Mouse (Mus musculus) liver, embryonic 16.5 days (tissue): ENCODE data around the gene Tek. TPM values are rescaled to one million over a fixed set of nuclear protein-coding genes. Genes with fewer than 3 reads are reported as not detected.
A peak's percentile ranks its signal among the peaks of the same experiment; 100 is the strongest.

Experiments used
- ATAC-seq: fragments of 200-750 bp; cut with Nextera tagmentation; 2 replicates; pipeline ENCODE4 v1.8.0; 2017; ENCODE audit warnings: low read depth, mild to moderate bottlenecking, moderate number of reproducible peaks, moderate library complexity
- H3K27ac ChIP-seq: fragments of 300-500 bp; sonication (generic); 2 replicates; pipeline ENCODE4 v1.5.1; 2014; ENCODE audit warnings: mild to moderate bottlenecking, low read length
- H3K27me3 ChIP-seq: fragments of 300-500 bp; sonication (generic); 2 replicates; pipeline ENCODE4 v1.6.1; 2014; ENCODE audit warnings: low read depth, low read length, mixed read lengths; ENCODE audit not compliant: control insufficient read depth, insufficient read depth
- H3K36me3 ChIP-seq: fragments of 300-500 bp; sonication (generic); 2 replicates; pipeline ENCODE4 v1.6.1; 2014; ENCODE audit warnings: mild to moderate bottlenecking; ENCODE audit not compliant: control insufficient read depth, insufficient read depth
- H3K4me1 ChIP-seq: fragments of 300-500 bp; sonication (generic); 2 replicates; pipeline ENCODE4 v1.6.1; 2014; ENCODE audit warnings: low read depth, low read length, mixed read lengths; ENCODE audit not compliant: control insufficient read depth
- H3K4me2 ChIP-seq: fragments of 300-500 bp; sonication (generic); 2 replicates; pipeline ENCODE4 v1.6.1; 2014; ENCODE audit warnings: low read depth, low read length, mixed read lengths
- H3K4me3 ChIP-seq: fragments of 300-500 bp; sonication (generic); 2 replicates; pipeline ENCODE4 v1.5.1; 2014; ENCODE audit warnings: low read depth, mild to moderate bottlenecking, low read length
- H3K9ac ChIP-seq: fragments of 300-500 bp; sonication (generic); 2 replicates; pipeline ENCODE4 v1.6.1; 2014; ENCODE audit warnings: low read depth, low read length
- H3K9me3 ChIP-seq: fragments of 300-500 bp; sonication (generic); replicated peaks from 2 replicates; pipeline ENCODE4 v1.6.1; 2016; ENCODE audit warnings: low read length; ENCODE audit not compliant: control insufficient read depth
- WGBS: fragments of 180-500 bp; shearing (Covaris S2); extraction: QIAGEN DNeasy Blood & Tissue Kit; methylation state at CpG from one replicate; pipeline ENCODE4 v1.1.7; 2014; ENCODE audit not compliant: insufficient replicate concordance; 5-methylcytosine and 5-hydroxymethylcytosine counted together
- polyA plus RNA-seq: library from polyadenylated mRNA; unstranded; fragments of >200 nt; fragmentation: Nextera tagmentation; extraction: Ambion mirVana; gene quantifications from 2 replicates; pipeline ENCODE4 v1.2.1, GENCODE M21; 2015

The Tek gene
- polyA plus RNA-seq, 1 experiment from 2014 or later = 5.1 TPM

DNA sequence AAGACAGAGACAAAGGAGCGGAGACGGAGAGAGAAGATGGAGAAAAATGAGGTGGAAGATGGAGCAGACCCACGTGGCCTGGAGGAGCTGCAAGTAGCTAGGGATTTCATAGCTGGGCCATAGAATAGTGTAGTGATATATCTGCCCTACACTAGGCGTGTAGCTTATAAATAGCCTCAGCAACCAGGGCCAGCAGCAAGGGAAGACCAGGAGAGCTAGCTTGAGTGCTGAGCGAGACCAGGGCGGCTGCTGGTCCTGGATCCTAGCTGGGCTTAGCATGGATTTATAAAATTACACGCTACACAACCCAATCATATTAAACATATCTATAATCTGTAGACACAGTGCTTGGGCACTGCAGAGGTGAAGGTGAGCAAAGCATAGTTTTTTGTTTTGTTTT lies 27.1 kb downstream of the Tek start:
- Histone ChIP-seq H3K36me3 (no peaks in the 10 kb centered on the region), H3K4me1 (no peaks in the 10 kb centered on the region), H3K4me3 (no peak overlapping the region), H3K9ac (no peak overlapping the region), H3K4me2 (no peak overlapping the region), H3K27me3 (no peaks in the 10 kb centered on the region), H3K27ac (no peak overlapping the region), H3K9me3 (no peaks in the 10 kb centered on the region)
- WGBS = 67% methylated on average over 7 of the region's 7 CpGs
- ATAC-seq = no peak

DNA sequence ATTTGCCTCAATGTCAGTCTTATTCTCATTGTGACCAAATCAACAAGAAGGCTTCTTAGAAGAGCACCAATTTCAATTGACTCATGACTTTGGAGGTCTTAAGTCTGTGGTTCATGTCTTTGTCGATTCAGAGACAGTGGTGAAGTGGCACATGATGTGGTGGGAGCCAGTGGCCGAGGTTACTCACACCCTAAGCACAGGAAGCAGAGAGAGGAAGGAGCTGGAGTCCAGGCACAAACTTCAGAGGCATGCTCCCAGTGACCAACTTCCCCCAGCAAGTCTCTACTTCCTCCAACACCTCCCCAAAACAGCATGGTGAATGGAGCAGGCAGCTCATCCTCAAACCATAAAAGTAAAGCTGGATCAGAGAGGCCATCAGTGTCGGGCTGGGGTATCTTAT lies 29.5 kb downstream of the Tek start:
- Histone ChIP-seq H3K36me3 (no peaks in the 10 kb centered on the region), H3K9ac (no peak overlapping the region), H3K27ac (no peak overlapping the region), H3K27me3 (no peaks in the 10 kb centered on the region), H3K4me1 (no peaks in the 10 kb centered on the region), H3K4me3 (no peak overlapping the region), H3K9me3 (no peaks in the 10 kb centered on the region), H3K4me2 (no peak overlapping the region)
- 21% methylated on average over 3 of the region's 3 CpGs for whole genome bisulfite sequencing
- ATAC-seq = no peak

DNA sequence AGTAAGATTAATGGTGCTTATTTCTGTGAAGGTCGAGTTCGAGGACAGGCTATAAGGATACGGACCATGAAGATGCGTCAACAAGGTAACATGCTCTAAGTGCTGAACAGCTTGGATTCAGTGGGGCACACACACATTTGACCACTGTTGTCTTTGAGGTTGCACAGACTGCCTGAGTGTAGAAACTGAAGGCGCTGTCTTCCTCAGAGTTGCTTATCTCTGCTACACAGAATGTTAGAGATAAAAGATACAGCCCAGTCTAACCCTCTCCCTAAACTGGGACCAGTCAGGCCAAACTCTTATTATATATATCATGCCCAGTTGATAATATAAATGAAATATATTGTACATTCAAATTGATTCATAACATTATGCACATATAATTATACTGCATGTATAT lies 42.0 kb downstream of the Tek start:
- Histone ChIP-seq H3K4me2 (no peak overlapping the region), H3K4me3 (no peak overlapping the region), H3K9me3 (no peaks in the 10 kb centered on the region), H3K4me1 (no peaks in the 10 kb centered on the region), H3K27me3 (no peaks in the 10 kb centered on the region), H3K27ac (no peak overlapping the region), H3K9ac (no peak overlapping the region), H3K36me3 (no peaks in the 10 kb centered on the region)
- 47% methylated on average over 5 of the region's 5 CpGs for WGBS
- no peak for ATAC-seq

- 74% methylated on average over 2 of the region's 2 CpGs for WGBS
- H3K4me3 ChIP-seq = no peak overlapping the region
- H3K9me3 ChIP-seq = no peaks in the 10 kb centered on the region
- H3K36me3 ChIP-seq = no peaks in the 10 kb centered on the region
- ATAC-seq = no peak
- no peaks in the 10 kb centered on the region for H3K4me1 ChIP-seq
- H3K9ac ChIP-seq = no peak overlapping the region
- H3K4me2 ChIP-seq = no peak overlapping the region
- no peaks in the 10 kb centered on the region for H3K27me3 ChIP-seq
- no peak overlapping the region for H3K27ac ChIP-seq
Measured at GRCm38 (mm10) chr4:94785921-94786320, 46.8 kb downstream of the Tek start.

- no peaks in the 10 kb centered on the region for H3K9me3 ChIP-seq
- no peak for ATAC-seq
- no peak overlapping the region for H3K4me3 ChIP-seq
- no peak overlapping the region for H3K27ac ChIP-seq
- 29% methylated on average over 1 of the region's 1 CpGs for WGBS
- no peak overlapping the region for H3K9ac ChIP-seq
- no peaks in the 10 kb centered on the region for H3K36me3 ChIP-seq
- H3K27me3 ChIP-seq = no peaks in the 10 kb centered on the region
- no peaks in the 10 kb centered on the region for H3K4me1 ChIP-seq
- H3K4me2 ChIP-seq = no peak overlapping the region
Measured at GRCm38 (mm10) chr4:94803187-94803586, 64.1 kb downstream of the Tek start.

- Histone ChIP-seq H3K4me3 (no peak overlapping the region), H3K4me2 (no peak overlapping the region), H3K27ac (no peak overlapping the region), H3K27me3 (no peaks in the 10 kb centered on the region), H3K36me3 (no peaks in the 10 kb centered on the region), H3K9ac (no peak overlapping the region), H3K4me1 (no peaks in the 10 kb centered on the region), H3K9me3 (no peaks in the 10 kb centered on the region)
- no peak for ATAC-seq
- WGBS = 51% methylated on average over 1 of the region's 1 CpGs
Measured at GRCm38 (mm10) chr4:94810616-94811015, 71.5 kb downstream of the Tek start.

GRCm38 (mm10) chr4:94826891-94827290 lies 87.8 kb downstream of the Tek start:
- ATAC-seq = no peak
- 57% methylated on average over 1 of the region's 1 CpGs for WGBS
- no peak overlapping the region for H3K9ac ChIP-seq

DNA sequence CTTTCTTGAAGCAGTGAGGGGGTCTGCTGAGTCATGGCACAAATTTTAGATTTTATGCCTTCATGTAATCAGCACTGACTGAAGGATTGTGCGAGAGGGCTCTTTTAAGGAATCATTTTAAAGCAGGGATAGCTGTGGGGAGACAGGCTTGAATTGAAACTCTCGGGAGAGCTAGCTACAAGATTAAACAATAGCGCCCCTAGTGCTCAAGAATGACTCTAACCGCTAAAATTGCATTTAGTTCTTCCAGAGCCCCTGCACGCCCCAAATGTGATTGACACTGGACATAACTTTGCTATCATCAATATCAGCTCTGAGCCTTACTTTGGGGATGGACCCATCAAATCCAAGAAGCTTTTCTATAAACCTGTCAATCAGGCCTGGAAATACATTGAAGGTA lies 88.3 kb downstream of the Tek start:
- no peak overlapping the region for H3K9ac ChIP-seq
- no peak overlapping the region for H3K4me2 ChIP-seq
- H3K9me3 ChIP-seq = no peaks in the 10 kb centered on the region
- H3K4me3 ChIP-seq = no peak overlapping the region
- ATAC-seq = no peak
- H3K27me3 ChIP-seq = no peaks in the 10 kb centered on the region
- H3K27ac ChIP-seq = no peak overlapping the region
- 36% methylated on average over 5 of the region's 5 CpGs for WGBS
- H3K36me3 ChIP-seq = no peaks in the 10 kb centered on the region
- no peaks in the 10 kb centered on the region for H3K4me1 ChIP-seq

More at GRCm38 (mm10) chr4:94826891-94827290, 87.8 kb downstream of the Tek start:
- H3K4me2 ChIP-seq = no peak overlapping the region
- H3K4me3 ChIP-seq = no peak overlapping the region
- no peaks in the 10 kb centered on the region for H3K27me3 ChIP-seq
- H3K4me1 ChIP-seq = no peaks in the 10 kb centered on the region
- no peaks in the 10 kb centered on the region for H3K36me3 ChIP-seq
- H3K27ac ChIP-seq = no peak overlapping the region
- H3K9me3 ChIP-seq = no peaks in the 10 kb centered on the region

DNA sequence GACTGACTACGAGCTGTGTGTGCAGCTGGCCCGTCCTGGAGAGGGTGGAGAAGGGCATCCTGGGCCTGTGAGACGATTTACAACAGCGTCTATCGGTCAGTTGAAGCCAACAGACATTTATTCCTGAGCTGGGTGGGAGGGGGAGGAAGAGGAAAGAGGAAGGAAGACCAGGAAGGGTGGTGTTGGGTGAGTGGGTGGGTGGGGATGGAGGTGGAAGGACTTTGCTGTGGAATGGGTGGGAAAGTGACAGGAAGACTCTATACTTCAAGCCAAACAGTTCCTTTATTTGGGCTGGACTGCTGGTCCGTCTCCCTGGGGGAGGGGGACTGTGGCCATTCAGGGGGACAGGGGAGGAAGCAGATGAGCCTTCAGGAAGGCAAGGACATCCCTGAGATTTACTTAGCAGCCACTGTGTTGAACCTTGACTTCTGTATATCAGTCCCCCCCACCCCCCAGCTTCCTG lies 90.9 kb downstream of the Tek start:
- H3K27ac ChIP-seq = no peak overlapping the region
- no peak overlapping the region for H3K4me2 ChIP-seq
- H3K9me3 ChIP-seq = no peaks in the 10 kb centered on the region
- no peaks in the 10 kb centered on the region for H3K4me1 ChIP-seq
- H3K9ac ChIP-seq = no peak overlapping the region
- peak; percentile 58 for ATAC-seq
- 42% methylated on average over 6 of the region's 6 CpGs for WGBS
- no peaks in the 10 kb centered on the region for H3K27me3 ChIP-seq
- H3K36me3 ChIP-seq = no peaks in the 10 kb centered on the region
- no peak overlapping the region for H3K4me3 ChIP-seq
